Comparison of ENCODE assay signal across 22 mouse cellular contexts in the genomic region with DNA sequence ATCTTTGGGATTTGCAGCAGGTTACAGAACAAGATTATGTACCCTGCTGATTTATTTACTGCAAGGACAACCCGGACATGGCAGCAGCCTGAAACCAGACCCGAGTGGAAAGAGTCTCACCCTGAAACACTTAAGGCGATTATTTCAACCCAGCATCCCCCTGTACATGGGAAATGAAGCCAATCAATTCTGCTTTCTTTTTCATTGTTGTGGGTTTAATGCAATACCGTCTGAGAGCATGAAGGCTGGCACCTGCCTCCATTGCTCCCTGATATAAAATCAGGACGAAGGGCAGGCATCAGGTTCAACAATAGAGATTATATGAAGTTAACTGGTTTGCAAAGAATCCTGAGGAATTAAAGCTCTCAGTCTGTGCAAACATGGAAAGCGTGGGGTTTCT. TPM values are rescaled to one million over a fixed set of nuclear protein-coding genes. Genes with fewer than 3 reads are reported as not detected.
DNase-seq lines count a peak whose midpoint lies in the region; ATAC-seq and TF ChIP-seq lines count a peak whose summit lies in the region.
"Had no signal": no experiment of that assay in that cellular context is flagged by ENCODE, and none has a peak within 500 bp of the region (broad histone marks: within the 10 kb centered on the region; RNA-seq: fewer than 3 reads in every experiment).

No protein-coding gene starts in this region.

- H3K4me2 ChIP-seq in midbrain, postnatal 0 days (ENCODE audit: low read depth, low read length, poor library complexity, severe bottlenecking) = no peak overlapping the region
- no peak overlapping the region for H3K4me2 ChIP-seq in midbrain, embryonic 14.5 days (ENCODE audit: low read length)
- no peak overlapping the region for H3K4me2 ChIP-seq in kidney, embryonic 16.5 days (replicated peaks; ENCODE audit: low read depth, low read length)
- H3K4me2 ChIP-seq: embryonic facial prominence, embryonic 12.5 days; forebrain, embryonic 13.5 days; hindbrain, embryonic 15.5 days; kidney, embryonic 15.5 days had no signal

- no peak for ATAC-seq in midbrain, postnatal 0 days (ENCODE audit: low FRiP score)
- peak; percentile 58 for ATAC-seq in CD4-positive, CD25-positive, alpha-beta regulatory T cell, adult 4 months
- peak; percentile 58 for ATAC-seq in inflammation-experienced regulatory T-cells, adult 6 months
- no peak; the same call in 1 of the 2 replicates for ATAC-seq in midbrain, embryonic 14.5 days (ENCODE audit: low FRiP score, low TSS enrichment)
- ATAC-seq in kidney, embryonic 16.5 days (ENCODE audit: low FRiP score, low TSS enrichment) = no peak
- ATAC-seq: forebrain, embryonic 13.5 days had no signal

- H3K9me3 ChIP-seq in midbrain, embryonic 10.5 days (replicated peaks) = no peaks in the 10 kb centered on the region
- H3K9me3 ChIP-seq in midbrain, postnatal 0 days (ENCODE audit: low read length) = no peaks in the 10 kb centered on the region
- H3K9me3 ChIP-seq in midbrain, embryonic 14.5 days (ENCODE audit: control insufficient read depth, low read length) = no peaks in the 10 kb centered on the region
- H3K9me3 ChIP-seq in kidney, embryonic 16.5 days (ENCODE audit: low read length) = no peaks in the 10 kb centered on the region
- H3K9me3 ChIP-seq: embryonic facial prominence, embryonic 12.5 days; forebrain, embryonic 13.5 days; heart, embryonic 10.5 days; hindbrain, embryonic 15.5 days; kidney, embryonic 15.5 days had no signal

- H3K27ac ChIP-seq in midbrain, embryonic 10.5 days (replicated peaks) = 0 out of 2 replicates have a peak overlapping the region, but pooled peaks have one; percentile 28
- no peak overlapping the region for H3K27ac ChIP-seq in midbrain, postnatal 0 days (ENCODE audit: low read depth, low read length)
- H3K27ac ChIP-seq in midbrain, embryonic 14.5 days (replicated peaks; ENCODE audit: low read depth, low read length) = peak overlapping the region; percentile 57
- no peak overlapping the region for H3K27ac ChIP-seq in kidney, embryonic 16.5 days (ENCODE audit: low read length)
- H3K27ac ChIP-seq: embryonic facial prominence, embryonic 12.5 days; forebrain, embryonic 13.5 days; heart, embryonic 10.5 days; hindbrain, embryonic 15.5 days; kidney, embryonic 15.5 days had no signal

- no peak for DNase-seq in midbrain, embryonic 10.5 days (ENCODE audit: low spot score)
- DNase-seq in midbrain, postnatal 0 days (ENCODE audit: low spot score) = no peak
- peak; percentile 49 for DNase-seq in midbrain, embryonic 14.5 days
- DNase-seq in cerebellum, adult 11-12 months = no peak
- DNase-seq in layer of hippocampus, postnatal 36 days = no peak
- DNase-seq: adrenal gland, postnatal 25 days; cerebellum, postnatal 10 days; heart, postnatal 4 days; kidney, adult 11 months; left cerebral cortex, postnatal 4 days; lung, postnatal 4 days; right cerebral cortex, postnatal 14 days; spleen, adult 18-20 months had no signal

- no peaks in the 10 kb centered on the region for H3K27me3 ChIP-seq in midbrain, embryonic 10.5 days (ENCODE audit: low read depth, poor library complexity, severe bottlenecking)
- H3K27me3 ChIP-seq in midbrain, postnatal 0 days (ENCODE audit: insufficient read depth, low read length) = no peaks in the 10 kb centered on the region
- H3K27me3 ChIP-seq in midbrain, embryonic 14.5 days (ENCODE audit: control insufficient read depth, insufficient read depth, low read length) = no peaks in the 10 kb centered on the region
- H3K27me3 ChIP-seq in kidney, embryonic 16.5 days (ENCODE audit: insufficient read depth, low read length) = no peaks in the 10 kb centered on the region
- H3K27me3 ChIP-seq: embryonic facial prominence, embryonic 12.5 days; forebrain, embryonic 13.5 days; hindbrain, embryonic 15.5 days; kidney, embryonic 15.5 days had no signal

- no peak overlapping the region for H3K9ac ChIP-seq in midbrain, postnatal 0 days (replicated peaks; ENCODE audit: low read length, poor library complexity, severe bottlenecking)
- H3K9ac ChIP-seq in midbrain, embryonic 14.5 days (replicated peaks; ENCODE audit: low read length) = no peak overlapping the region
- no peak overlapping the region for H3K9ac ChIP-seq in kidney, embryonic 16.5 days (replicated peaks; ENCODE audit: low read length)
- H3K9ac ChIP-seq: embryonic facial prominence, embryonic 12.5 days; forebrain, embryonic 13.5 days; hindbrain, embryonic 15.5 days; kidney, embryonic 15.5 days had no signal

- H3K36me3 ChIP-seq in midbrain, embryonic 10.5 days = no peaks in the 10 kb centered on the region
- H3K36me3 ChIP-seq in midbrain, postnatal 0 days (ENCODE audit: insufficient read depth, low read length) = no peaks in the 10 kb centered on the region
- no peaks in the 10 kb centered on the region for H3K36me3 ChIP-seq in midbrain, embryonic 14.5 days (ENCODE audit: control insufficient read depth, insufficient read depth, low read length)
- H3K36me3 ChIP-seq in kidney, embryonic 16.5 days (ENCODE audit: insufficient read depth, low read length) = no peaks in the 10 kb centered on the region
- H3K36me3 ChIP-seq: embryonic facial prominence, embryonic 12.5 days; heart, embryonic 10.5 days; hindbrain, embryonic 15.5 days; kidney, embryonic 15.5 days had no signal

- no peak overlapping the region for H3K4me3 ChIP-seq in midbrain, embryonic 10.5 days
- H3K4me3 ChIP-seq in midbrain, postnatal 0 days (ENCODE audit: low read depth, low read length) = no peak overlapping the region
- no peak overlapping the region for H3K4me3 ChIP-seq in midbrain, embryonic 14.5 days (replicated peaks; ENCODE audit: low read depth, low read length)
- no peak overlapping the region for H3K4me3 ChIP-seq in kidney, embryonic 16.5 days (ENCODE audit: low read length)
- H3K4me3 ChIP-seq: embryonic facial prominence, embryonic 12.5 days; erythroblast, embryonic 14.5 days; forebrain, embryonic 13.5 days; heart, embryonic 10.5 days; hindbrain, embryonic 15.5 days; kidney, embryonic 15.5 days had no signal

- peaks cover 10% of the 10 kb centered on the region for H3K4me1 ChIP-seq in midbrain, embryonic 10.5 days
- no peaks in the 10 kb centered on the region for H3K4me1 ChIP-seq in midbrain, postnatal 0 days (ENCODE audit: insufficient read depth, low read length)
- peaks cover 8% of the 10 kb centered on the region; the same call in 1 of the 2 replicates for H3K4me1 ChIP-seq in midbrain, embryonic 14.5 days (ENCODE audit: control insufficient read depth, insufficient read depth, low read length)
- H3K4me1 ChIP-seq in kidney, embryonic 16.5 days (ENCODE audit: insufficient read depth, low read length) = no peaks in the 10 kb centered on the region
- H3K4me1 ChIP-seq: heart, embryonic 10.5 days had no signal

- 59% methylated on average over 6 of the region's 6 CpGs for WGBS in midbrain, embryonic 10.5 days
- WGBS in midbrain, postnatal 0 days = 29% methylated on average over 6 of the region's 6 CpGs
- 21% methylated on average over 6 of the region's 6 CpGs for WGBS in midbrain, embryonic 14.5 days
- 39% methylated on average over 6 of the region's 6 CpGs for WGBS in kidney, embryonic 16.5 days

- TF ChIP-seq CTCF in midbrain, postnatal 0 days (IDR thresholded peaks at IDR 0.05) = no peak

RNA-seq across cellular contexts. Expression of gene Btg1, which starts 35.6 kb away (rescaled TPM):
- polyA plus RNA-seq in midbrain, embryonic 10.5 days (2016; fragmentation: Nextera tagmentation; extraction: Ambion mirVana) = 30.5 and 38.9 TPM in 2 replicates
- total RNA-seq in midbrain, postnatal 0 days (2014; rRNA removed) = 15.2 and 21.3 TPM in 2 replicates
- polyA plus RNA-seq in midbrain, postnatal 0 days (2015; fragmentation: Nextera tagmentation; extraction: Ambion mirVana) = 20.7 and 21.3 TPM in 2 replicates
- 100 to 1,000 TPM; 220 to 247 TPM for polyA plus RNA-seq in CD4-positive, CD25-positive, alpha-beta regulatory T cell, adult 4 months (2017; shearing (Covaris generic))
- 100 to 1,000 TPM; 133 to 334 (median 288) TPM for polyA plus RNA-seq in inflammation-experienced regulatory T-cells, adult 6 months (2017; shearing (Covaris generic))
- 66.7 and 70.7 TPM in 2 replicates for polyA plus RNA-seq in midbrain, embryonic 14.5 days (2014; fragmentation: Nextera tagmentation; extraction: Ambion mirVana)
- 47.9 and 51.4 TPM in 2 replicates for polyA plus RNA-seq in kidney, embryonic 16.5 days (2015; fragmentation: Nextera tagmentation; extraction: Ambion mirVana)
- 10 to 100 TPM; 50.4 to 52.1 TPM for total RNA-seq in layer of hippocampus, postnatal 36 days (2021)

Comparison
In these comparisons a context has a peak if more than half of its experiments do, and no peak if none do; other contexts are left out.
1. H3K27ac ChIP-seq: peak in midbrain, embryonic 10.5 days (single experiment) and midbrain, embryonic 14.5 days (single experiment); none in midbrain, postnatal 0 days (single experiment) and kidney, embryonic 16.5 days (single experiment).
2. ATAC-seq: peak in CD4-positive, CD25-positive, alpha-beta regulatory T cell, adult 4 months (single experiment) and inflammation-experienced regulatory T-cells, adult 6 months (single experiment); none in midbrain, postnatal 0 days (single experiment), midbrain, embryonic 14.5 days (single experiment) and kidney, embryonic 16.5 days (single experiment).